Mouse (Mus musculus): ENCODE measurements around the gene Tsga13.

DNA sequence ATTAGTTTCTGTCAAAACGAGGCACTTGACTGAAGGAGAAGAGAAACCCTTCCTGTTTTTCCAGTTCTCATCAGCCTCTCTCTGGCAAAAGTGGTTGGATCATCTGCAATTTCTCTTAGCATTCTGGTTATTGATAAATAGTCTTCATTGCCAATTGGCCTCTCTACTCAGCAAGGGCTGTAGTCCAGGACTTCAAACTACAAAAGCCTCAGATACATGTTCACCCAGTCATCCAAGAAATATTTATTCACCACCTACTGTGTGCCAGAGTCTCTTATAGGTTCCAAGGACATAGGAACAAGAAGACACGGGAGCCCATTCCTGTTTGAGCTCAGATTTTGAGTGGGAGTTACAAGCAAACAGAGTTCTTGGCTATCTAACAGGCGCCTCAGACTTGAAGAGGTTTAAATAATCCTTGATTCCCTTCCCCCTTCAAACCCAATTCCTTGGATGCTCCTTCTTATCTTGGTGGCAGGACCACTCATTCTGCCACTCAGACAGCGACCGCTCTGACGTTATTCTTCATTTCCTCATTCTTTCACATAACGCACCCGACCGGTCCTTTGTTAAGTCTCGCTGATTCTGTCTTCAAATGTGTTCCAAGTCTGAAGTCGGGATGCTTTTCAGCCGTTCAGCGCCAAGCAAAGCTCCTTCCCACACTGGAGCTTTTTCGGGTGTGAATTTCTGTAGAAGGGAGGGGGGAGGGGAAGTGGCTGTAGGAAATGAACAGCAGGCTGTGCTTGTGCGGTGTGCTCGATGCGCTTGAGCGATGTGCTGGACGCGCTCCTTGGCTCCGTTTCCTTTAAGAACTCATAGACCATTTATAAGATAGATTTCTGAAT is 5.7 kb upstream of the Tsga13 start:
- TF ChIP-seq CTCF (IDR thresholded peaks at IDR 0.05; ENCODE audit: extremely low read depth, insufficient read length, insufficient replicate concordance, low read depth, low read length): no peak
- no peak for TF ChIP-seq POLR2A (IDR thresholded peaks at IDR 0.05; ENCODE audit: low read depth, low read length)
